Mouse (Mus musculus) MEL (cell line): ENCODE measurements around the gene Klhdc7b. TPM values are rescaled to one million over a fixed set of nuclear protein-coding genes. Genes with fewer than 3 reads are reported as not detected.
A peak's percentile ranks its signal among the peaks of the same experiment; 100 is the strongest.

Source experiments
- DNase-seq: peaks from one replicate; pipeline ENCODE4 v3.0.0; 2011; ENCODE audit warnings: low read depth, low spot score
- H3K27ac ChIP-seq: 2 replicates; pipeline ENCODE4 v1.5.1; 2012; ENCODE audit warnings: low read depth, mild to moderate bottlenecking, control low read depth, low read length, moderate library complexity; ENCODE audit not compliant: control insufficient read depth
- H3K27me3 ChIP-seq, 2 experiments: fragments of 150-350 bp in 1 of 2; sonication (generic) in 1 of 2; 2 replicates each; pipeline ENCODE4 v1.6.1; 2012; ENCODE audit warnings: low read length in 2 of 2, mild to moderate bottlenecking in 2 of 2, improper control_type of control experiment in 1 of 2, moderate library complexity in 1 of 2; ENCODE audit not compliant: insufficient read depth in 2 of 2, control insufficient read depth in 1 of 2
- H3K36me3 ChIP-seq, 2 experiments: 2 replicates each; pipeline ENCODE4 v1.6.1; 2012 to 2014; ENCODE audit warnings: low read length in 2 of 2, improper control_type of control experiment in 1 of 2, inconsistent platforms in 1 of 2, mild to moderate bottlenecking in 1 of 2; ENCODE audit not compliant: insufficient read depth in 2 of 2, control insufficient read depth in 1 of 2
- H3K4me1 ChIP-seq, 2 experiments: fragments of 150-350 bp in 1 of 2; sonication (generic) in 1 of 2; 2 replicates each; pipeline ENCODE4 v1.6.1; 2012; ENCODE audit warnings: low read length in 2 of 2, improper control_type of control experiment in 1 of 2, mild to moderate bottlenecking in 1 of 2; ENCODE audit not compliant: insufficient read depth in 2 of 2, control insufficient read depth in 1 of 2
- H3K4me3 ChIP-seq, 2 experiments: fragments of 150-350 bp in 1 of 2; sonication (generic) in 1 of 2; 2 replicates each; pipeline ENCODE4 v1.5.1; 2012; ENCODE audit warnings: low read depth in 2 of 2, low read length in 2 of 2, mild to moderate bottlenecking in 2 of 2, moderate library complexity in 2 of 2, control low read depth in 1 of 2, improper control_type of control experiment in 1 of 2; ENCODE audit not compliant: control insufficient read depth in 1 of 2, insufficient read depth in 1 of 2
- H3K79me2 ChIP-seq: 2 replicates; pipeline ENCODE4 v1.6.1; 2012; ENCODE audit warnings: mild to moderate bottlenecking, low read length, moderate library complexity; ENCODE audit not compliant: control insufficient read depth, poor library complexity, insufficient read depth
- H3K9ac ChIP-seq: 2 replicates; pipeline ENCODE4 v1.6.1; 2012; ENCODE audit warnings: low read depth, mild to moderate bottlenecking, control low read depth, low read length, moderate library complexity; ENCODE audit not compliant: control insufficient read depth, poor library complexity, severe bottlenecking
- H3K9me3 ChIP-seq: fragments of 150-350 bp; sonication (generic); replicated peaks from 2 replicates; pipeline ENCODE4 v1.6.1; 2012; ENCODE audit warnings: mild to moderate bottlenecking, low read length, improper control_type of control experiment, moderate library complexity; ENCODE audit not compliant: insufficient read depth
- BHLHE40 ChIP-seq: IDR thresholded peaks from 2 replicates; pipeline ENCODE4 v1.6.1; 2012; ENCODE audit warnings: low read depth, mild to moderate bottlenecking, inconsistent platforms, low read length, improper control_type of control experiment, borderline replicate concordance
- CTCF ChIP-seq, 3 experiments: IDR thresholded peaks in 2 of 3; conservative IDR thresholded peaks in 1 of 3; 2 replicates each; pipeline ENCODE4 v1.5.1; 2011 to 2012; ENCODE audit warnings: low read length in 3 of 3, low read depth in 2 of 3, mild to moderate bottlenecking in 2 of 3, improper control_type of control experiment in 1 of 3, inconsistent platforms in 1 of 3, mixed read lengths in 1 of 3, moderate library complexity in 1 of 3; ENCODE audit not compliant: control insufficient read depth in 1 of 3, insufficient read depth in 1 of 3, poor library complexity in 1 of 3, severe bottlenecking in 1 of 3
- E2F4 ChIP-seq: IDR thresholded peaks from 2 replicates; pipeline ENCODE4 v1.6.1; 2011; ENCODE audit warnings: low read depth, low read length, improper control_type of control experiment, borderline replicate concordance
- ELF1 ChIP-seq: IDR thresholded peaks from 2 replicates; pipeline ENCODE4 v1.6.1; 2014; ENCODE audit warnings: low read depth, mild to moderate bottlenecking, inconsistent platforms, low read length, improper control_type of control experiment, moderate library complexity
- EP300 ChIP-seq, 2 experiments: IDR thresholded peaks; 2 replicates each; pipeline ENCODE4 v1.6.1; 2011; ENCODE audit warnings: improper control_type of control experiment in 2 of 2, low read length in 2 of 2, low read depth in 1 of 2, mild to moderate bottlenecking in 1 of 2
- ETS1 ChIP-seq: IDR thresholded peaks from 2 replicates; pipeline ENCODE4 v1.6.1; 2012; ENCODE audit warnings: low read depth, mild to moderate bottlenecking, inconsistent platforms, low read length, improper control_type of control experiment, moderate library complexity
- GABPA ChIP-seq: IDR thresholded peaks from 2 replicates; pipeline ENCODE4 v1.6.1; 2012; ENCODE audit warnings: low read depth, mild to moderate bottlenecking, inconsistent platforms, low read length, improper control_type of control experiment, moderate library complexity
- GATA1 ChIP-seq: IDR thresholded peaks from 2 replicates; pipeline ENCODE4 v1.6.1; 2011; ENCODE audit warnings: low read depth, low read length, improper control_type of control experiment
- HCFC1 ChIP-seq: IDR thresholded peaks from 2 replicates; pipeline ENCODE4 v1.6.1; 2012; ENCODE audit warnings: low read depth, mild to moderate bottlenecking, inconsistent platforms, low read length, improper control_type of control experiment, moderate library complexity
- JUND ChIP-seq: IDR thresholded peaks from 2 replicates; pipeline ENCODE4 v1.6.1; 2011; ENCODE audit warnings: low read depth, mild to moderate bottlenecking, improper control_type of control experiment, low read length
- MAFK ChIP-seq: IDR thresholded peaks from 2 replicates; pipeline ENCODE4 v1.6.1; 2011; ENCODE audit warnings: low read depth, mild to moderate bottlenecking, low read length, improper control_type of control experiment, borderline replicate concordance
- MAX ChIP-seq: IDR thresholded peaks from 2 replicates; pipeline ENCODE4 v1.6.1; 2011; ENCODE audit warnings: low read length, improper control_type of control experiment
- MXI1 ChIP-seq: IDR thresholded peaks from 2 replicates; pipeline ENCODE4 v1.6.1; 2011; ENCODE audit warnings: mild to moderate bottlenecking, low read depth, low read length, improper control_type of control experiment
- MYB ChIP-seq: IDR thresholded peaks from 2 replicates; pipeline ENCODE4 v1.6.1; 2011; ENCODE audit warnings: mild to moderate bottlenecking, low read depth, low read length, improper control_type of control experiment
- MYC ChIP-seq: IDR thresholded peaks from 2 replicates; pipeline ENCODE4 v1.6.1; 2011; ENCODE audit warnings: low read depth, mild to moderate bottlenecking, low read length, improper control_type of control experiment, moderate library complexity
- NELFE ChIP-seq: IDR thresholded peaks from 2 replicates; pipeline ENCODE4 v1.6.1; 2011; ENCODE audit warnings: low read depth, low read length, improper control_type of control experiment
- POLR2A ChIP-seq, 2 experiments: IDR thresholded peaks; 2 replicates each; pipeline ENCODE4 v1.6.1; 2011 to 2012; ENCODE audit warnings: low read length in 2 of 2, mild to moderate bottlenecking in 2 of 2, control low read depth in 1 of 2, improper control_type of control experiment in 1 of 2, low read depth in 1 of 2, moderate library complexity in 1 of 2; ENCODE audit not compliant: control insufficient read depth in 1 of 2, insufficient read depth in 1 of 2, poor library complexity in 1 of 2
- POLR2AphosphoS2 ChIP-seq: IDR thresholded peaks from 2 replicates; pipeline ENCODE4 v1.6.1; 2011; ENCODE audit warnings: low read length, improper control_type of control experiment
- POLR2AphosphoS5 ChIP-seq: IDR thresholded peaks from 2 replicates; pipeline ENCODE4 v1.6.1; 2012; ENCODE audit warnings: low read depth, borderline replicate concordance, mild to moderate bottlenecking, inconsistent platforms, low read length, moderate library complexity, mixed read lengths
- RAD21 ChIP-seq: IDR thresholded peaks from 2 replicates; pipeline ENCODE4 v1.6.1; 2011; ENCODE audit warnings: mild to moderate bottlenecking, low read depth, low read length, improper control_type of control experiment
- RCOR1 ChIP-seq: IDR thresholded peaks from 2 replicates; pipeline ENCODE4 v1.6.1; 2012; ENCODE audit warnings: low read depth, mild to moderate bottlenecking, inconsistent platforms, low read length, improper control_type of control experiment
- SIN3A ChIP-seq: IDR thresholded peaks from 2 replicates; pipeline ENCODE4 v1.6.1; 2012; ENCODE audit warnings: low read length, improper control_type of control experiment, inconsistent platforms
- SMC3 ChIP-seq: IDR thresholded peaks from 2 replicates; pipeline ENCODE4 v1.6.1; 2011; ENCODE audit warnings: low read depth, low read length, improper control_type of control experiment
- TBP ChIP-seq: IDR thresholded peaks from 2 replicates; pipeline ENCODE4 v1.8.0; 2011; ENCODE audit warnings: low read depth, low read length, improper control_type of control experiment
- USF1 ChIP-seq: IDR thresholded peaks from 2 replicates; pipeline ENCODE4 v1.6.1; 2014; ENCODE audit warnings: low read depth, mild to moderate bottlenecking, inconsistent platforms, low read length, improper control_type of control experiment, moderate library complexity
- USF2 ChIP-seq, 2 experiments: IDR thresholded peaks; 2 replicates each; pipeline ENCODE4 v1.6.1; 2011 to 2012; ENCODE audit warnings: improper control_type of control experiment in 2 of 2, low read length in 2 of 2, borderline replicate concordance in 1 of 2, inconsistent platforms in 1 of 2, low read depth in 1 of 2, mild to moderate bottlenecking in 1 of 2; ENCODE audit not compliant: insufficient read depth in 1 of 2
- ZC3H11A ChIP-seq: IDR thresholded peaks from 2 replicates; pipeline ENCODE4 v1.6.1; 2012; ENCODE audit warnings: low read depth, mild to moderate bottlenecking, inconsistent platforms, low read length, improper control_type of control experiment
- ZKSCAN1 ChIP-seq: IDR thresholded peaks from 2 replicates; pipeline ENCODE4 v1.6.1; 2012; ENCODE audit warnings: low read depth, mild to moderate bottlenecking, inconsistent platforms, low read length, improper control_type of control experiment, moderate library complexity
- ZNF384 ChIP-seq: IDR thresholded peaks from 2 replicates; pipeline ENCODE4 v1.6.1; 2012; ENCODE audit warnings: low read depth, mild to moderate bottlenecking, inconsistent platforms, low read length, improper control_type of control experiment
- polyA plus RNA-seq, 2 experiments: library from polyadenylated mRNA; stranded (reverse) in 1 of 2; unstranded in 1 of 2; fragments of >175 nt in 1 of 2; fragments of >200 nt in 1 of 2; gene quantifications; 2 replicates each; pipeline versions ENCODE4 v1.2.1 to v1.2.4; 2012; ENCODE audit warnings: low replicate concordance in 2 of 2, low read depth in 1 of 2; ENCODE audit not compliant: insufficient read length in 2 of 2, insufficient read depth in 1 of 2, missing spikeins in 1 of 2
- total RNA-seq: library from RNA; depleted of rRNA; stranded (reverse); fragments of 300-350 nt; gene quantifications from 2 replicates; pipeline ENCODE4 v1.2.3, GENCODE M21; 2012

Gene Klhdc7b
- total and polyA plus RNA-seq, 3 experiments: 0.01 TPM; not detected in 2

- peaks cover 0 to 19% of the 10 kb centered on the region in 2 experiments; a peak in 2 of 4 replicates for H3K36me3 ChIP-seq
- TF ChIP-seq RCOR1: no peak
- TF ChIP-seq MXI1: no peak; the same call in 1 of the 2 replicates
- TF ChIP-seq CTCF (IDR thresholded peaks at IDR 0.05 in 2 of 3, conservative IDR thresholded peaks at IDR 0.05 in 1 of 3; ENCODE audit: control insufficient read depth in 1 of 3, insufficient read depth in 1 of 3, low read depth in 2 of 3, low read length in 3 of 3, poor library complexity in 1 of 3, severe bottlenecking in 1 of 3): no peak
- peak; percentile 38; the same call in 1 of the 2 replicates for TF ChIP-seq NELFE
- TF ChIP-seq EP300 (IDR thresholded peaks at IDR 0.05; ENCODE audit: low read depth in 1 of 2, low read length in 2 of 2): peak in 1 of 2 experiments; percentile 8; a peak in 2 of 4 replicates
- 0 out of 2 replicates have a peak, but pooled peaks have one; percentile 23 for TF ChIP-seq HCFC1
- TF ChIP-seq SMC3: no peak
- no peak; the same call in 1 of the 2 replicates for TF ChIP-seq ELF1
- TF ChIP-seq E2F4: no peak
- peak in 1 of 2 experiments; percentile 37; a peak in 1 of 4 replicates for TF ChIP-seq POLR2A (IDR thresholded peaks at IDR 0.05; ENCODE audit: control insufficient read depth in 1 of 2, insufficient read depth in 1 of 2, low read depth in 1 of 2, low read length in 2 of 2, poor library complexity in 1 of 2)
- peak; percentile 18; the same call in 1 of the 2 replicates for TF ChIP-seq ZC3H11A
- 0 out of 2 replicates have a peak, but pooled peaks have one; percentile 31 for TF ChIP-seq POLR2AphosphoS2
- no peak for TF ChIP-seq MYB
- no peak for TF ChIP-seq GABPA
- peak; percentile 76 for TF ChIP-seq SIN3A
- TF ChIP-seq JUND: no peak
- TF ChIP-seq MAFK: no peak
- no peak for TF ChIP-seq RAD21
- TF ChIP-seq TBP: peak; percentile 65
- TF ChIP-seq MYC: no peak
- TF ChIP-seq POLR2AphosphoS5: no peak
- TF ChIP-seq USF2 (IDR thresholded peaks at IDR 0.05; ENCODE audit: borderline replicate concordance in 1 of 2, insufficient read depth in 1 of 2, low read depth in 1 of 2, low read length in 2 of 2): peak in 1 of 2 experiments; percentile 70; a peak in 2 of 4 replicates
- peak; percentile 71 for TF ChIP-seq MAX
- TF ChIP-seq ETS1: peak; percentile 57; the same call in 1 of the 2 replicates
- TF ChIP-seq USF1: peak; percentile 92
- peak; percentile 82 for TF ChIP-seq GATA1
- no peak for TF ChIP-seq ZNF384
- TF ChIP-seq BHLHE40: no peak; the same call in 1 of the 2 replicates
- no peak for TF ChIP-seq ZKSCAN1
- H3K79me2 ChIP-seq: no peaks in the 10 kb centered on the region
- peak overlapping the region; percentile 42 for H3K27ac ChIP-seq
- no peaks in the 10 kb centered on the region for H3K27me3 ChIP-seq
- H3K9me3 ChIP-seq: no peaks in the 10 kb centered on the region
- peaks cover 17 to 27% of the 10 kb centered on the region in 2 experiments for H3K4me1 ChIP-seq
- no peak overlapping the region; the same call in 1 of the 2 replicates for H3K9ac ChIP-seq
- peak; percentile 80 for DNase-seq
- peak overlapping the region; percentile 21 to 68 for H3K4me3 ChIP-seq
These were observed 20.3 kb downstream of the Klhdc7b start for GRCm38 (mm10) chr15:89404831-89405623.
